Mouse (Mus musculus) limb, embryonic 14.5 days (tissue): ENCODE results near the gene Gm10295. TPM values are rescaled to one million over a fixed set of nuclear protein-coding genes. Genes with fewer than 3 reads are reported as not detected.

Experiments used
- ATAC-seq: fragments of 200-750 bp; cut with Nextera tagmentation; 2 replicates; pipeline ENCODE4 v1.8.0; 2017; ENCODE audit warnings: low read depth, moderate number of reproducible peaks, moderate TSS enrichment; ENCODE audit not compliant: low FRiP score
- DNase-seq: peaks from one replicate; pipeline ENCODE4 v3.0.0-alpha.2; 2015; ENCODE audit warnings: low spot score
- H3K27ac ChIP-seq: fragments of 300-500 bp; sonication (generic); replicated peaks from 2 replicates; pipeline ENCODE4 v1.5.1; 2014; ENCODE audit warnings: low read depth, mild to moderate bottlenecking, low read length, moderate library complexity, mixed read lengths
- H3K27me3 ChIP-seq: fragments of 300-500 bp; sonication (generic); 2 replicates; pipeline ENCODE4 v1.6.1; 2014; ENCODE audit warnings: low read length, mixed read lengths; ENCODE audit not compliant: control insufficient read depth, insufficient read depth
- H3K36me3 ChIP-seq: fragments of 300-500 bp; sonication (generic); 2 replicates; pipeline ENCODE4 v1.6.1; 2014; ENCODE audit warnings: mild to moderate bottlenecking, low read length, moderate library complexity, mixed read lengths; ENCODE audit not compliant: control insufficient read depth, insufficient read depth
- H3K4me1 ChIP-seq: fragments of 300-500 bp; sonication (generic); 2 replicates; pipeline ENCODE4 v1.6.1; 2014; ENCODE audit warnings: antibody characterized with exemption, low read length, mixed read lengths; ENCODE audit not compliant: control insufficient read depth, insufficient read depth
- H3K4me2 ChIP-seq: fragments of 300-500 bp; sonication (generic); replicated peaks from 2 replicates; pipeline ENCODE4 v1.6.1; 2014; ENCODE audit warnings: low read depth, mild to moderate bottlenecking, low read length, moderate library complexity; ENCODE audit not compliant: severe bottlenecking
- H3K4me3 ChIP-seq: fragments of 300-500 bp; sonication (generic); replicated peaks from 2 replicates; pipeline ENCODE4 v1.5.1; 2014; ENCODE audit warnings: low read length
- H3K9ac ChIP-seq: fragments of 300-500 bp; sonication (generic); 2 replicates; pipeline ENCODE4 v1.6.1; 2014; ENCODE audit warnings: mild to moderate bottlenecking, low read depth, low read length, moderate library complexity; ENCODE audit not compliant: severe bottlenecking
- H3K9me3 ChIP-seq: fragments of 300-500 bp; sonication (generic); 2 replicates; pipeline ENCODE4 v1.6.1; 2016; ENCODE audit warnings: low read length; ENCODE audit not compliant: control insufficient read depth
- POLR2A ChIP-seq: fragments of 200-500 bp; IDR thresholded peaks from 2 replicates; pipeline ENCODE4 v1.8.0; 2012; ENCODE audit warnings: inconsistent platforms, mild to moderate bottlenecking, moderate library complexity, borderline replicate concordance; ENCODE audit not compliant: insufficient read depth, insufficient read length; ENCODE audit errors: extremely low read depth
- WGBS: fragments of 180-500 bp; shearing (Covaris S2); extraction: QIAGEN DNeasy Blood & Tissue Kit; methylation state at CpG from one replicate; pipeline ENCODE4 v1.1.7; 2014; 5-methylcytosine and 5-hydroxymethylcytosine counted together
- polyA plus RNA-seq, 2 experiments: library from polyadenylated mRNA; depleted of rRNA in 1 of 2; stranded (reverse) in 1 of 2; unstranded in 1 of 2; fragments of >200 nt; fragmentation: Nextera tagmentation in 1 of 2; extraction: Ambion mirVana in 1 of 2; gene quantifications; 2 replicates each; pipeline versions ENCODE4 v1.2.1 to v1.2.3; 2012 to 2014

Gene Gm10295
- polyA plus RNA-seq, 2 experiments, result not detected

GRCm38 (mm10) chr7:71392795-71393341 lies 41.6 kb upstream of the Gm10295 start:
- H3K36me3 ChIP-seq, result no peaks in the 10 kb centered on the region
- DNase-seq (no peak), ATAC-seq (no peak)
- no peak for TF ChIP-seq POLR2A
- no peak overlapping the region for H3K4me2 ChIP-seq
- no peaks in the 10 kb centered on the region for H3K27me3 ChIP-seq
- H3K9ac ChIP-seq, result no peak overlapping the region
- no peak overlapping the region for H3K4me3 ChIP-seq
- H3K27ac ChIP-seq, result no peak overlapping the region
- no peaks in the 10 kb centered on the region for H3K4me1 ChIP-seq
- 12% methylated on average over 4 of the region's 4 CpGs for WGBS
- no peaks in the 10 kb centered on the region for H3K9me3 ChIP-seq

- Histone ChIP-seq H3K4me3 (no peak overlapping the region), H3K4me2 (no peak overlapping the region), H3K27ac (no peak overlapping the region), H3K36me3 (no peaks in the 10 kb centered on the region), H3K9ac (no peak overlapping the region), H3K27me3 (no peaks in the 10 kb centered on the region), H3K9me3 (no peaks in the 10 kb centered on the region), H3K4me1 (no peaks in the 10 kb centered on the region)
- no peak for ATAC-seq
- WGBS, result 65% methylated on average over 5 of the region's 5 CpGs
- no peak for TF ChIP-seq POLR2A
- no peak for DNase-seq
Measured at GRCm38 (mm10) chr7:71391333-71391732, 40.0 kb upstream of the Gm10295 start.

GRCm38 (mm10) chr7:71390291-71390690 lies 39.0 kb upstream of the Gm10295 start:
- Histone ChIP-seq H3K9me3 (no peaks in the 10 kb centered on the region), H3K4me3 (no peak overlapping the region), H3K36me3 (no peaks in the 10 kb centered on the region), H3K27ac (no peak overlapping the region), H3K4me1 (peaks cover 4% of the 10 kb centered on the region; the same call in 1 of the 2 replicates), H3K27me3 (no peaks in the 10 kb centered on the region), H3K4me2 (no peak overlapping the region), H3K9ac (no peak overlapping the region)
- DNase-seq (no peak), ATAC-seq (no peak)
- WGBS, result 79% methylated on average over 2 of the region's 2 CpGs
- TF ChIP-seq POLR2A, result no peak

- Histone ChIP-seq H3K36me3 (no peaks in the 10 kb centered on the region), H3K9me3 (no peaks in the 10 kb centered on the region), H3K4me2 (no peak overlapping the region), H3K27me3 (no peaks in the 10 kb centered on the region), H3K9ac (no peak overlapping the region), H3K27ac (no peak overlapping the region), H3K4me3 (no peak overlapping the region), H3K4me1 (peaks cover 16% of the 10 kb centered on the region)
- ATAC-seq (no peak), DNase-seq (no peak)
- TF ChIP-seq POLR2A, result no peak
- WGBS, result 34% methylated on average over 6 of the region's 6 CpGs
Measured at GRCm38 (mm10) chr7:71386050-71386449, 34.8 kb upstream of the Gm10295 start.

GRCm38 (mm10) chr7:71384921-71385320 lies 33.6 kb upstream of the Gm10295 start:
- Histone ChIP-seq H3K9ac (no peak overlapping the region), H3K9me3 (no peaks in the 10 kb centered on the region), H3K27me3 (no peaks in the 10 kb centered on the region), H3K27ac (no peak overlapping the region), H3K4me2 (no peak overlapping the region), H3K4me3 (no peak overlapping the region), H3K4me1 (peaks cover 16% of the 10 kb centered on the region), H3K36me3 (no peaks in the 10 kb centered on the region)
- 32% methylated on average over 7 of the region's 7 CpGs for WGBS
- ATAC-seq (no peak), DNase-seq (no peak)
- TF ChIP-seq POLR2A, result no peak
